ENCODE assay signal across 10 mouse cellular contexts in the genomic region with DNA sequence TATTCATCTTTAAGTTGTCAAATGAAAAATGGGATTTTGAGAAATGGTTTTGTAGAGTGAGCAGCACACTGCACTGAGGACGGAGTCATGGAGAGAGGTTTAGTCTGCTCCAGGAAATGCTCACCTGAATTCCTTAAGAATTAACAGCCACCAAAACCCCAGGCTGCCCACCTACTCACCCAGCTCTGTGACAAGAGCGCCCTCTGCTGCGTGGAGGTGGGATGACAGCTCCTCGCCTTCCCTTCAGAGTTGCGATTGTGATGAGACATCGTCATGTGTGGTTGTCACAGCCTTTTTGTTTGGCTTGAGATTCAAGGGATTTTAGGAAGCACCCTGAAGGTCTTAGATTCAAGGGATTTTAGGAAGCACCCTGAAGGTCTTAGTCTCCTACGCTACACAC. TPM values are rescaled to one million over a fixed set of nuclear protein-coding genes. Genes with fewer than 3 reads are reported as not detected.
DNase-seq lines count a peak whose midpoint lies in the region; ATAC-seq and TF ChIP-seq lines count a peak whose summit lies in the region.
"Had no signal": no experiment of that assay in that cellular context is flagged by ENCODE, and none has a peak within 500 bp of the region (broad histone marks: within the 10 kb centered on the region; RNA-seq: fewer than 3 reads in every experiment).

No protein-coding gene starts in this region.

- H3K4me1 ChIP-seq in forebrain, embryonic 13.5 days = peaks cover 11% of the 10 kb centered on the region
- H3K4me1 ChIP-seq in forebrain, embryonic 15.5 days = no peaks in the 10 kb centered on the region
- H3K4me1 ChIP-seq in embryonic fibroblast, embryonic 13.5 days (ENCODE audit: control insufficient read depth, insufficient read depth, low read length) = peaks cover 6% of the 10 kb centered on the region; the same call in 1 of the 2 replicates

- WGBS in forebrain, embryonic 13.5 days = 24% methylated on average over 7 of the region's 7 CpGs
- WGBS in forebrain, embryonic 15.5 days = 25% methylated on average over 7 of the region's 7 CpGs

- H3K4me3 ChIP-seq in forebrain, embryonic 13.5 days = no peak overlapping the region
- no peak overlapping the region for H3K4me3 ChIP-seq in forebrain, embryonic 15.5 days
- no peak overlapping the region for H3K4me3 ChIP-seq in embryonic fibroblast, embryonic 13.5 days (ENCODE audit: insufficient read depth, low read length)
- H3K4me3 ChIP-seq: hindbrain, embryonic 15.5 days had no signal

- H3K27ac ChIP-seq in forebrain, embryonic 13.5 days = no peak overlapping the region
- no peak overlapping the region for H3K27ac ChIP-seq in forebrain, embryonic 15.5 days (replicated peaks)
- no peak overlapping the region for H3K27ac ChIP-seq in embryonic fibroblast, embryonic 13.5 days (ENCODE audit: insufficient read depth, low read length)
- H3K27ac ChIP-seq: hindbrain, embryonic 15.5 days had no signal

- H3K4me2 ChIP-seq in forebrain, embryonic 13.5 days = no peak overlapping the region
- H3K4me2 ChIP-seq in forebrain, embryonic 15.5 days (replicated peaks) = no peak overlapping the region
- H3K4me2 ChIP-seq: hindbrain, embryonic 15.5 days had no signal

- H3K9me3 ChIP-seq in forebrain, embryonic 13.5 days (replicated peaks) = no peaks in the 10 kb centered on the region
- H3K9me3 ChIP-seq in forebrain, embryonic 15.5 days = no peaks in the 10 kb centered on the region
- H3K9me3 ChIP-seq: hindbrain, embryonic 15.5 days had no signal

- 0 out of 2 replicates have a peak, but pooled peaks have one; percentile 41 for ATAC-seq in forebrain, embryonic 13.5 days
- no peak for ATAC-seq in forebrain, embryonic 15.5 days (replicated peaks)
- ATAC-seq: Patski had no signal

- no peak for TF ChIP-seq POLR2A in embryonic fibroblast, embryonic 13.5 days (IDR thresholded peaks at IDR 0.05; ENCODE audit: low read depth, low read length)

- H3K9ac ChIP-seq in forebrain, embryonic 13.5 days = no peak overlapping the region
- H3K9ac ChIP-seq in forebrain, embryonic 15.5 days (replicated peaks) = no peak overlapping the region
- H3K9ac ChIP-seq: hindbrain, embryonic 15.5 days had no signal

- H3K36me3 ChIP-seq in forebrain, embryonic 13.5 days (ENCODE audit: poor library complexity, severe bottlenecking) = peaks cover 14% of the 10 kb centered on the region; the same call in 1 of the 2 replicates
- H3K36me3 ChIP-seq in forebrain, embryonic 15.5 days = no peaks in the 10 kb centered on the region
- H3K36me3 ChIP-seq: hindbrain, embryonic 15.5 days had no signal

- DNase-seq in B cell, adult 2 months = peak; percentile 79
- DNase-seq in adrenal gland, postnatal 4 days (ENCODE audit: low spot score in 2 of 2) = peak; percentile 41 to 44
- peak; percentile 44 for DNase-seq in layer of hippocampus, adult 9-11 months
- peak; percentile 57 to 77 for DNase-seq in lung, postnatal 4 days
- DNase-seq in spleen, postnatal 36 days (ENCODE audit: low spot score in 2 of 2) = peak; percentile 22 to 37

- peak; percentile 98 for TF ChIP-seq CTCF in embryonic fibroblast, embryonic 13.5 days (IDR thresholded peaks at IDR 0.05; ENCODE audit: borderline replicate concordance, insufficient read depth, low read length)

- peaks cover 8% of the 10 kb centered on the region; the same call in 1 of the 2 replicates for H3K27me3 ChIP-seq in forebrain, embryonic 13.5 days
- peaks cover 2% of the 10 kb centered on the region; the same call in 1 of the 2 replicates for H3K27me3 ChIP-seq in forebrain, embryonic 15.5 days
- H3K27me3 ChIP-seq: Patski had no signal

RNA-seq across cellular contexts. Expression of a gene that starts 13.7 kb away (rescaled TPM):
- polyA plus RNA-seq in forebrain, embryonic 13.5 days (2015; fragmentation: Nextera tagmentation; extraction: Ambion mirVana) = 20.9 and 21.1 TPM in 2 replicates
- 27.7 and 29.5 TPM in 2 replicates for polyA plus RNA-seq in forebrain, embryonic 15.5 days (2015; fragmentation: Nextera tagmentation; extraction: Ambion mirVana)
- 10 to 100 TPM; 41.8 to 43.4 TPM for total RNA-seq in adrenal gland, postnatal 4 days (2021)
- 27.0 and 40.9 TPM in 2 replicates for polyA plus RNA-seq in embryonic fibroblast, embryonic 13.5 days (2011; ENCODE audit: insufficient read length, low read depth, missing spikeins)

RNA-seq across cellular contexts. Expression of a gene that starts 17.0 kb away (rescaled TPM):
- polyA plus RNA-seq in forebrain, embryonic 13.5 days (2015; fragmentation: Nextera tagmentation; extraction: Ambion mirVana) = not detected in 2 replicates
- polyA plus RNA-seq in forebrain, embryonic 15.5 days (2015; fragmentation: Nextera tagmentation; extraction: Ambion mirVana) = not detected in 2 replicates
- not detected for total RNA-seq in adrenal gland, postnatal 4 days (2021)
- not detected in 2 replicates for polyA plus RNA-seq in embryonic fibroblast, embryonic 13.5 days (2011; ENCODE audit: insufficient read length, low read depth, missing spikeins)
- polyA plus RNA-seq: hindbrain, embryonic 15.5 days had no signal

RNA-seq across cellular contexts. Expression of a gene that starts 33.4 kb away (rescaled TPM):
- not detected in 2 replicates for polyA plus RNA-seq in forebrain, embryonic 13.5 days (2015; fragmentation: Nextera tagmentation; extraction: Ambion mirVana)
- polyA plus RNA-seq in forebrain, embryonic 15.5 days (2015; fragmentation: Nextera tagmentation; extraction: Ambion mirVana) = not detected in 2 replicates
- total RNA-seq in adrenal gland, postnatal 4 days (2021) = not detected
- polyA plus RNA-seq in embryonic fibroblast, embryonic 13.5 days (2011; ENCODE audit: insufficient read length, low read depth, missing spikeins) = not detected in 2 replicates
- polyA plus RNA-seq: hindbrain, embryonic 15.5 days; Patski had no signal
